Mouse (Mus musculus) urinary bladder, postnatal 4 days (tissue): Measurements from ENCODE around the gene Zfp12.
"Not testable (repeated sequence)": the region's sequence is repeated elsewhere in the genome, so short reads cannot be mapped to it uniquely, and the experiment has no call there.

ENCODE experiments used
- DNase-seq, 2 experiments: peaks; one replicate each; pipeline ENCODE4 v3.0.0; 2021 to 2022; ENCODE audit warnings: low spot score in 2 of 2

The Zfp12 gene

DNA sequence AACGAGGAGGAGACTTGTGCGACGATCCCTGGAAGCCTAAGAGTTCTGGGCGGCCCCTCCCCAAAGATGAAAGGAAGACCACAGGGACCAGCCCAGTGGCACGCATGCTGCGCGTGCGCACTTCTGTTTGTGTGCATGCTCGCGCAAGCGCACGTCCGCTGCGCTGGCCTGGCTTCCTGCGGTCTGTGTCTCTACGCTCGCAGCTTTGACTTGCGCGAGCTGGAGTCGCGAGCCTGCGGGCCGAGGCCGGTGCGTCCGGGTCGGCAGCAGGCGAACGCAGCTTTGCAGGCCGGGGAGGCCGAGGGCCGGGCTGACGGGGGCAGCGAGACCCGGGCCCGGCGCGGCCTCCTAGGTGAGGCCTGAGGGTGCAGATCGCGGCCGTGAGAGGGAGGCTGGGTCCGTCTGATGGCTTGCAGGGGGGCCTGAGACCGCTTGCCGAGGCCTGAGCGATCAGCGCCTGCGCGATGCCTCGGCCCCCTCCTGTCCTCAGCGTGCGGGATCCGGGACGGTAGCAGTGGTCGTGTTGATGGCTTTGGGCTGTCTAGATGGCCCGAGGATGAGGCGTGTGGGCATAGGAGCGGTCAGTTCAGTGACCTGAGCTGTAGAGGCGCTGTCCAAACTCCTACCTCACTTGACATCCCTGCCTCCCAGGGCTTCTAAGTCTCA is at the start of gene Zfp12:
Zfp12 (plus strand) TSS at position 136 of the 666 bp plus-strand sequence.
- peak; percentile 92 for DNase-seq

DNA sequence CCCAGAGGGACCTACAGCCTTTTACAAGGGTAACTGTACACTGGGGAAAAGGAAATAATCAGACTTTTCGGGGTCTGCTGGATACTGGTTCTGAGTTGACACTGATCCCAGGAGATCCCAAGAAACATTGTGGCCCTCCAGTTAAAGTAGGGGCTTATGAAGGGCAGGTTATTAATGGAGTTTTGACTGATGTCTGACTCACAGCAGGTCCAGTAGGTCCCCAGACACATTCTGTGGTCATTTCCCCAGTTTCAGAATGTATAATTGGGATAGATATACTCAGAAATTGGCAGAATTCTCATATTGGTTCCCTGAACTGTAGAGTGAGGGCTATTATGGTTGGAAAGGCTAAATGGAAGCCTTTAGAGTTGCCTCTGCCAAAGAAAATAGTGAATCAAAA is 46.9 kb upstream of the Zfp12 start:
- not testable (repeated sequence) for DNase-seq

- DNase-seq = no peak
Observed at GRCm38 (mm10) chr5:143192806-143193205, 42.2 kb upstream of the Zfp12 start.

DNA sequence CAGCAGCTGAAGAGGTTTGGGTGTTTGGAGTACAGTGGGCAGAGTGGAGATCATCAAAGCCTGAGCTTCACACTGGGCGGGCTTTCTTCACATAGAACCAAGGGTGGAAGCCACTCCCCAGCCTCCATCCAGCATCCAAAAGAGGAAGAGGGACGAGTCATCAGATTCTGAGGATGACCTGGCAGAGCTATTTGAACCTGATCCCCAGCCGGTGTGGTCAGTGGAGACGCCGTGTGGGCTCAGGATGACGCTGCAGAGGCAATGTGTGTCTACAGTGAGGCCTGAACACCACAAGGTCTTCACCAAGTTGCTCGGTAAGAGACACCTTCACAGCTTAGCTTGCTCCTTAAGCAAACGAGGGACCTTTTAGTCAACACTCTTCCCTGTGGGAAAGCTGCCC is 40.2 kb upstream of the Zfp12 start:
- DNase-seq = not testable (repeated sequence)

DNA sequence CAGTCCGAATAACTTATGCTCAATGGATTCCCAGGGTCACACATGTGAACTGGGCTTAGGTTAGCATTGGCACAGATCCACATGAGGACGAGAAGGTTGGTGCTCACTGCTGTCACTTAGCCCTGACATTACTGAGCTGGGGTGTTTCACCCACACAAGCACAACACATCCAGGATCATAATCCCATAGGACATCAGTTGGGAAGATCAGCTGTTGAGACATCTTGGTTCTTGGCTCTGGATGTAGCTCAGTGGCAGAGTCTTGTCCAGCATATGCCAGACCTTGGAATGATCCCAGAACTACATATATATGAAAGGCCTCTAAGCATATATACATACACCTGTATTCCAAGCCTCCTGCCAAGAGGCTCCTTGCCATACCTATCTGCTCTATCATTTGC is 39.8 kb upstream of the Zfp12 start:
- DNase-seq = no peak

- DNase-seq = no peak
Observed at GRCm38 (mm10) chr5:143196506-143196905, 38.5 kb upstream of the Zfp12 start.

DNA sequence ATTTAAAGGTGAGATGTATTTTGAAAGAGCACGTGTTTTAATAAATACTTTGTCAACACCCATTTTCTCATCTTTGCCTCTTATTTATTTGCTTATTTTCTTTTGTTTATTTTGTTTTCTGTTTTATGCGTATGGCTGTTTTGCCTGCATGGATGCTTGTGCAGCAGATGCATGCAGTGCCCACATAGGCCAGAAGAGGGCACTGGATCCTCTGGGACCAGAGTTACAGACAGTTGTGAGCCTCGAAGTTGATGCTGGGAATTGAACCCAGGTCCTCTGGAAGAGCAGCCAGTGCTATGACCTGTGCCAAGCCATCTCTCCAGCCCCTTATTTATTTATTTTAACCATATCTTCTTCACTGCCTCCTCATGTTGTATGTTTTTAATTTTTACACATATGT is 29.9 kb upstream of the Zfp12 start:
- DNase-seq = no peak

GRCm38 (mm10) chr5:143213832-143214231 is 21.1 kb upstream of the Zfp12 start:
- DNase-seq = no peak

- no peak for DNase-seq
Observed at GRCm38 (mm10) chr5:143220996-143221395, 14.0 kb upstream of the Zfp12 start.

DNA sequence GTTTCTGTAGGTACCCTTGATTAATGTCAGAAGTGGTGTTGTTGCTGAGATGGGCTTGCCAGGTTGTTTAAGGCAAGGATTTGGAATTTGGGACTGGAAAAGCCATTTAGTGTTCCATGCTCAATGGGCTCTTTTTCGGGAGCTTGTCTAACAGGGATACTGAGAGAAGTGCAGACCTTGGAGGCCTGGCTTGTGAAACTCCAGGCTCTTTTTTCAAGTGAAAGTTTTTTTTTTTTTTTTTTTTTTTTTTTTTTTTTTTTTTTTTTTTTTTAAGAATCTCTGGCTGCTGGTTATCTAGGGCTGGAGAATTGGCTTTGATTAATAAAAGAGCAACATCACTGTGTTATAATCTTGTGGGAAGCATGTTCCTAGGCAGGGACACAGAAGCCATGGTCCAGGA is 12.7 kb upstream of the Zfp12 start:
- no peak for DNase-seq

GRCm38 (mm10) chr5:143226790-143227189 is 8.2 kb upstream of the Zfp12 start, which contains the start of gene Spdye4a:
Gene Spdye4a (minus strand): TSS chr5:143226890.
- no peak for DNase-seq

- DNase-seq = no peak
Observed at GRCm38 (mm10) chr5:143236036-143236435, 1.1 kb downstream of the Zfp12 start.

- no peak for DNase-seq
Observed at GRCm38 (mm10) chr5:143244926-143245325, 10.0 kb downstream of the Zfp12 start.

DNA sequence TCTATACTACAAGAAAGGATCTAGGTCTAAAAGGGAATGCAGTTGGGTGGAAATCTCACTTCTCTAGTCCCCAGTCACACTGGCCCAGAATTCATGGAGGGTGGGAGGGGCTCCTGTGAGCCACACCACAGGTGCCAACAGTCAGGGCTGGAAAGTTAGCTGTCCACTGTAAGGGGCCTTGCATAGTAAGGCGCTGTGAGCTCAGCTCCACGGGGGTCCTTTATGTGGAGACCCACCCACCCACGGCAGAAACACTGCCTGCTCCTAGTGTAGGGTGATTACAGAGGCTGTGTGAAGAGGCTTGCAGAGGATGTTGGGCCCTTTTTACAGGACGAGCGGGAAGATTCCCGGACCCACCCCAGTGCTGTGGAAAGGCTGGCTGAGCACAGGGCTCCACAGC is 17.1 kb downstream of the Zfp12 start:
- no peak for DNase-seq

- no peak for DNase-seq
Observed at GRCm38 (mm10) chr5:143252791-143253185, 17.8 kb downstream of the Zfp12 start.

DNA sequence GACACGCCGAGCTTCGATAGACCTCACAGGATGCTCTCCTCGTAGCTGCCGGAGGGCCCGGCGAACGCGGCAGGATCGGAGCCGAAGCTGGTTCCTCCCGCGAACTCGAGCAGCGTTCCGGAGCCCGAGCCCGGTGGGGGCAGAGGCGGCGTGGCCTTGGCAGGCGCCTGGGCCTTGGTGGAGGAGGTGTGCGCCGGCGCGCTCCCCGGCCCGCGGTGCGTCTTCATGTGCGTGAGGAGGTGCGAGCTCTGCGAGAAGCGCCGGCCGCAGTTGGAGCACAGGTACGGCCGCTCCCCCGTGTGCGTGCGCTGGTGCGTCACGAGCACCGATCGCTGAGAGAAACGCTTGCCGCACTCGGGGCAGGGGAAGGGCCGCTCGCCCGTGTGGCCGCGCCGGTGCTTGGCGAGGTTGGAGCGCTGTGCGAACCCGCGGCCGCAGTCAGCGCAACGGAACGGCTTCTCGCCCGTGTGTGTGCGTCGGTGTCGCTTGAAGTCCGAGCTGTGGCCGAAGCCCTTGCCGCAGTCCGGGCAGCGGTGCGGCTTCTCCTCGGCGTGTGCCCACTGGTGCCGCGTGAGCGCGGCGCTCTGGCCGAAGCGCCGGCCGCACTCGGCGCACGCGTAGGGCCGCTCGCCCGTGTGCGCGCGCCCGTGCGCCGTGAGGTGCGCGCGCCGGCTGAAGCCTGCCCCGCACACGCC is 18.4 kb downstream of the Zfp12 start:
- no peak for DNase-seq

- DNase-seq = no peak
Observed at GRCm38 (mm10) chr5:143253881-143254486, 19.0 kb downstream of the Zfp12 start.

- DNase-seq = no peak
Observed at GRCm38 (mm10) chr5:143254487-143255130, 19.6 kb downstream of the Zfp12 start.

- no peak for DNase-seq
Observed at GRCm38 (mm10) chr5:143255131-143255519, 20.2 kb downstream of the Zfp12 start.

- DNase-seq = no peak
Observed at GRCm38 (mm10) chr5:143255802-143256201, 20.8 kb downstream of the Zfp12 start.

DNA sequence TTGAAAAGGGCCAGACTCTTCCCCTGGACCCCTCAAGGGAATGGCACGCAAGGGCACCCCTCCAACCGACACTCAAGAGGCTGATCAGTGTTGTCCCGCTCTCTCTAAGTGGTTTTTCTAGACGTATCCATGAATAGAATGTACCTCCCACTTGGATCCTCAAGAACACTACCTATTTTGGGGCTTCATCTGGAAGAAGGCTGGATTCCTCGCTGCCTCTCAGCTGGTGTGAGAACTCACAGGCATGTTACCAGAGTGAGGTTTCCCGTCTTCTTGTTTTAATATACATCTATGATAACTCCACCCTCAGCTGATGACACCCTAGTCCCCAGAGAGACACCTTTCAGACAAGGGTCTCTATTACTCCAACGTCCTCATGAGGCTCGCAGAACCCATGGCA is 26.7 kb downstream of the Zfp12 start:
- no peak for DNase-seq

- no peak for DNase-seq
Observed at GRCm38 (mm10) chr5:143264689-143265088, 29.7 kb downstream of the Zfp12 start.

DNA sequence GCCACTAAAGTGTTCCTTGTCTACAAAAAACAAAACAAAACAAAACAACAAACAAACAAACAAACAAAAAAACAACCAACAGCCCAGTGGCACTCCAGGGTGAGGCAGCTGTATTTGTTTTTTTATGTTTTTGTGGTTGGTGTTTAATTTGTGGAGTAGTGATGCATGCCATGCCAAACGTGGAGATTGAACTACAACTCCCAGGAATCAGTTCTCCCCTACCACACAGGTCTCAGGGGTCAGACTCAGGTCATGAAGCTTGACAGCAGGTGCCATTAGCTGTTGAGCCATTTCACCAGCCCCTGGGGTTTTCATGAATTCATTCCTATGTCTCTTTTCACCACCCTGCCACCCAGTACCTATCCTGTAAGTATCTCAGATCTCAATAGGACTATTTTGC is 30.4 kb downstream of the Zfp12 start:
- DNase-seq = no peak
